Mouse (Mus musculus) lung, postnatal 14 days (tissue): ENCODE data around the gene Plekhb1.

Experiments
- DNase-seq: peaks from one replicate; pipeline ENCODE4 v3.0.0; 2021

The Plekhb1 gene

DNA sequence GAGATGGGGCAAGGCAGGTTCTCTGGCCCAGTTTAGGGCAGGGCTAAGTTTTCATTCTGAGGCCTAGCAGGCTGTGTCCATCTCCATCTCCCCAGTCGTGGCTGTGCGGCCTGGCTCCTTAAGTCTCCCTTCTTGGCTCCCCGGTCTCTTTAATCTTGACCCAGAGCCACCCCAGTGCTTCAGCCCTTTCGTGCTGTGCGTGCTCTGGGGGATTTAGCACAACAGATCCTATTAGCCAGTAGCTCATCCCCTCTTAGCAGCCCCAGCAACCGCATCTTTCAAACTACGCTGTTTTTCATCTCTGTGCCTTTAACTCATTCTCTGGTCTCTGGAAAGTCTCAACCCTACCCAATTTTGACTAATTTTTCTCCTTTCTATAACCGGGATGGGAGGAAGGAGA lies at the start of gene Plekhb1:
Gene Plekhb1, minus strand, starts transcription at position 184 of the 400 bp plus-strand sequence.
- DNase-seq, result no peak

DNA sequence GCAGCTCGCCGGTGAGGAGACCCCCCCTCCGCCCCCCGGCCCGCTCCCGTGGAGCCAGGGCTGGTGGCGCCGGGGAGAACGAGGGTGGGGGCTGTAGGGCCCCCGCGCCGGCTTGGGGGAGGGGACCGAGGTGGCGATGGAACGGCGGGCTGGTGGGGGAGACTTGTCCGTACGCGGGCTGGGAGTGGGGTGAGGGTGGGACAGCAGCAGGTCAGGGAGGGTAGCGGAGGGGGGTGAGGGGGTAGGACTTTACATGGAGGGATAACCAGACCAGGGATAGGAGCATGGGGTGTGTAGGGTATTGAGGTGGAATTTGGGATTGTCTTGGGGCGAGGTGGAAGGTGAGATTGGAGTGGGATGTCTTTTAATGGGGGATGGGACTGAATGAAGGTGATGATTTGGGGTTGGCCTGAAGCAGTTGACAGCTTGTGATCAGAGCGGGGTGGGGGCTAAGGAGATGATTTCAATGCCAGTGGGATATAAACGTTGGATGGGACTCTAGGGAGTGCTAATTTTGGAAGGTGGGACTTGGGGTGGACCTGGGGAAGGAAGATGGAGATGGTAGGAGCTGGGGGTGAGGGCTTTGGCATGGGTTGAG lies 44.8 kb upstream of the Plekhb1 start:
- no peak for DNase-seq

GRCm38 (mm10) chr7:100706143-100706841 lies 44.1 kb upstream of the Plekhb1 start, which contains the start of gene Fam168a:
Gene Fam168a (plus strand): TSS chr7:100706635.
- DNase-seq, result peak; percentile 95

- DNase-seq, result no peak
These were observed 37.9 kb upstream of the Plekhb1 start for GRCm38 (mm10) chr7:100699771-100700770.

DNA sequence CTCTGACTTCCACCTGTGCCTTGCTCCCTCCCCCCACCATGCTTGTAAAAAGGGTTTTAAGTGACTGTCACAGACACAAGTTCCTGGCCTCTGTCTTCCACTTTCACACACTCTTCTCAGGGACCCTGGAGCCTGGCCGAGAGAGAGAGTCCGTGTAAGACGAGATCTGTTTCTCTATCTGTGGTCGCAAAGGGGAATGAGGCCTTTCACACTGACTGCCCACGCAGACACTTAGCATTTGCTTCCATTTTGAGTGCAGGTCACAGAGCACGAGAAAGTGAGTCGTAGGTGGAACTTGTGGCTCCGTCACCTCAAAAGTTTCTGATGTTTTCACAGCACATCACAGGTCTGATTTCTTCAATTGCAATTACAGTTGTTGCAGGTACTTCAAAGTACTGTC lies 31.0 kb upstream of the Plekhb1 start:
- DNase-seq, result no peak

GRCm38 (mm10) chr7:100688471-100688870 lies 26.3 kb upstream of the Plekhb1 start:
- DNase-seq, result no peak

DNA sequence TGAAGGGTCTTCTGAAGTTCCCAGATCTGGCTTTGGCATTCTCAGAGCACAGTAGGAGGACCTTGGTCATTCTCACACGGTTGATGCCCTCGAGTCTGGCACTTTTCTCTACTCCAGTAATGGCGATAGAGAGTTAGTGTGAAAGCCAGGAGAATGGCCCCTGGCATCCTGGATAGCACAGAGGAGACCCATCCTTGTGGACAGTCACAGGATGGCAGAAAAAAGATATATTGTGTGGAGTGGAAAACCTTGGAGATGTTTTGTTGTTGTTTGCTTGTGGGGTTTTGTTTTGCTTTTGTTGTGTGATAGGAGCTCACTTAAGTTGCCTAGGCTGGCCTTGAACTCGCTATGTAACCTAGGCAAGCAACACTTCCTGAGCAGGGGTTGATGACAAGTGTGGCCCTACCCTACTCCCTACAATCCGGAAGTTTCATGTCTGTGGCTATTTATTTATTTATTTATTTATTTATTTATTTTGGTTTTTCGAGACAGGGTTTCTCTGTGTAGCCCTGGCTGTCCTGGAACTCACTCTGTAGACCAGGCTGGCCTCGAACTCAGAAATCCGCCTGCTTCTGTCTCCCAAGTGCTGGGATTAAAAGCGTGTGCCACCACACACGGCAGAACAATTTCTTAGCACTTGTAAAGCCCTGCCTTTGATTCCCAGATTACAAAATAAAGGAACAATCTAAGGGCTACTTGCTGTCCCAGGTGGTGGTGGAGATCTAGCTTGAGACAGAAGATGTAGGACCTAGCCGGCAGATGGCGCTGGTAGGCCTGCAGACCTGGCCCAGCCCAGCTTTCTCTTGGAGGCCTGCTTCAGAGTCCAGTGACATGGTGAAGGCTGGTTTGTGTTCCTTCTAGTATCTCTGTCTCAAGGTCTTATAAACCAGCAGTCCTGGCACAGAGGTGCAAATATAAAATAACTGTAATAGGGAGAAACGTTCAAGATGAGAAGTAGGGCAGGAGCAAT lies 23.1 kb upstream of the Plekhb1 start:
- peak; percentile 86 for DNase-seq

DNA sequence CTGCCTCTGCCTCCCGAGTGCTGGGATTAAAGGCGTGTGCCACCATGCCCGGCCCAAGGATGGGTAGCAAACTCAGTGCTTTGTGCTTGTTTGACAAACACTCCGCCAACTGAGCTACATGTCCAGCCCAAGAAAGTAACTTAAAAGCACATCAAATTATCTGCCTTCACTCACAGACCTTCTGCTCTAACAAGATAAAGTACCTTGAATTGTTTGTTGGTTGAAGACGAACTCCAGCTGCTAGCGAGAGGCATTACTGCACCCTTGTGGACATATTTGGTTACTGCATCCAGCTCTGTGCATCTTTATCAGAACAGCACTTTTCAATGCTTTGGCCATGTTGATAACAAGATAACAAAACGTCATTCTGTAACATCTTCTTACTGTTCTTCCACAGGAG lies 22.3 kb upstream of the Plekhb1 start:
- peak; percentile 78 for DNase-seq

DNA sequence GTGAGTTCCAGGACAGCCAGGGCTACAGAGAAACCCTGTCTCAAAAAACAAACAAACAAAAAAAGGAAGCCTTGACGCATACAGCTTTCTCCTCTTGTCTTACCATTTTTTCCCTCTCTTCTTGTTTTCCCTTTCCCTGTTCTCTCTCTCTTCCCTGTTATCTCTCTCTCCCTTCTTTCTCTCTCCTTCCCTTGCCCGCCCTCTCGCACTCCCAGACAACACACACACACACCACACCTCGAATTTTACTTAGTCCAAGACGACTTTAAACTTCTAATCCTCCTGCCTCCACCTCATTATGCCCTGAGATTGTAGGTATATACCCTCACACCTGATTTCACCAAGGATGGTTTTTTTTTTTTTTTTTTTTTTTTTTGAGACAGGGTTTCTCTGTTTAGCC lies 21.9 kb upstream of the Plekhb1 start:
- no peak for DNase-seq

- no peak for DNase-seq
These were observed 21.0 kb upstream of the Plekhb1 start for GRCm38 (mm10) chr7:100683241-100683640.

DNA sequence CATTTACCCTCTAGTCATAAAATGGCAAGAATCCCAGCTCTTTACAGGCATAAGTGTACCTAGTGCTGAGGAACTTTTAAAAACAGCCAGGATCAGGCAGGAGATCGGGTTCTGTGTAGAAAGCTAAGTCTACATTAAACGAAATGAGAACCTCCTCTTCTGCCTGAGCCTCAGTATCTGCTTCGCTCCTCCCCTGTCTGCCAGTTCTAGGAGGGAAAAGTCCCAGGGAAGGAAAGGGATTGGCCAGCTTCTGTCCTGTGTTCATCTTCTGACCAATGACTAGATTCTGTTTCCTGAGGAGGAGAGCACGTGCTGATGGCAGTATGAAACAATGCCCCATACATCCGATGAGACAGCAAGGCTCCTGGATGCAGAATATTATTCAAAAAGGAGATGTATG lies 18.9 kb upstream of the Plekhb1 start:
- DNase-seq, result no peak

DNA sequence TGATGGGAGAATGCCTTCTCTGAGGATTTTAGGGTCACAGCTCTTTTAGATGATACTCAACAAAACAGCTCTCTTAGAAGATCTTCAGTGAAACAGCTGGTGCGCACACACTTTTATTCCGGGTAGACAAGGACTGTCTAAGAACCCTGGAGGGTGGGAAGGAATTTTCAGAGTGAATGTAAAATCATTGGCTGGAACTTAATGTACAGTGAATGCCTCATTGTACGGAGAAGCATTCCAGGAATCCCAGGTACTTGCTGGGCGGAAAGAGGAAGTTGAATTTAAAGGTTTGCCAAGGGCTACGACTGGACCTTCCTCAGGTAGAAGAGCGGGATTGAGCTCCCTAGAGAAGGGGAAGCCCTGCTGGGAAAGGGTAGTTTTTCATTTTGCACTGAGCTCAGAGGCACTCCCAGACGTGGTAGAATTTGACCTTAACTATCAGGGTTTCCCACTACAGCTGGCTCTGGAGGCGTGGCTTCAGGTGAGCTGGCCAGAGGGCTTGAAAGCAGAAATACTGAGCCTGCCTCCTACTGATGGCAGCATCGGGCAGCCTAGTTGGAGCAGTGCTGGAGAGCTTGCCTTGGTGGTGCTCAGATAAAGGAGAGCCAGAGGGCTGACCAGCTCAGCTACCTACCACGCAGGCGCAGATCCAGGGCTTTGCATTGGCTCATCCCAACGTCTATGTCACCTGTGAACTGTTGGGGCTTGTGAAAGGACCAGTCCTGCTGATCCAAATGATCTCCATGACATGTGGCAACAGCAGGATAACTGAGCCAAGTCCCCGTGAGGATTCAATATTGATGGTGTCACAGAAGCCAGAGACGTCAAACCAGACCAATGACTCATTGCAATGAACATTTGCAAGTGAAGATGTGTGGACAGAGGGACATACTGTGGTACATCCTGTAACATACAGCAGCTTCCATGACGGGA lies 17.0 kb upstream of the Plekhb1 start:
- DNase-seq, result peak; percentile 14

DNA sequence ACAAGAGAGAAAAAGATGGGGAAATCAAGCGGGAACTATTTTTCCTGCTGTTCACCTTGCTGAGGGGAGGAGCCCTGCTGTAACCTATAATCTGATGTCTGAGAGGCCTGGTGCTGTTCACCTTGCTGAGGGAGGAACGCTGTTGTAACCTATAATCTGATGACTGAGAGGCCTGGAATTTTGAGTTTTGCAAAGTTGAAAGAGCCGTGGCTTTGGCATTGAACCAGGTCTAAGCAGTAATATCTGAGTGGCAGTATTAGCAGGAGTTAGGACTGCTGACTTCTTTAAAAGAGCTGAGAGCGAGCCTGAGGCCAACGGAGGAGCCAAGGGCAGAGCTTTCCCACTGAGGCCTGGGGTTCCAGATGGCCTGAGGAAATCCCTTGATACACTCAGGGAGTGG lies 15.8 kb upstream of the Plekhb1 start:
- no peak for DNase-seq

DNA sequence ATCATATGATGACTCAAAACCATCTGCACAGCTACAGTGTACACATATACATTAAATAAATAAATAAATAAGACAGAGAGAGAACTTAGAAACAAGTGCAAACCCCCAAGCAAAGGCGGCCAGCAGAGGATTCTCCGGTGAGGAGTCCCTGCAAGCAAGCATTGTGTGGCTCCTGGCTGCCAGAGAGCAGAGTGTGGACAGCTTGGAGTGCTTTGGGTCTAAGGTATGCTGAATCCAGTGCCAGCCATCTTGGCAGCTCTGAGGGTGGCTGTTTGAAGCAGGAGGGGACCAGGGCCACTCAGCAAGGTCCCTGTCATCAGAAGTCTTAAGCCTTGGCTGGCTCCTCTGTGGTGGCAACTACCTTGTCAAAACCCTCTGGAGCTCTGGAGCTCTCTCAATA lies 12.7 kb upstream of the Plekhb1 start:
- no peak for DNase-seq

- DNase-seq, result no peak
These were observed 11.2 kb upstream of the Plekhb1 start for GRCm38 (mm10) chr7:100673452-100673851.

DNA sequence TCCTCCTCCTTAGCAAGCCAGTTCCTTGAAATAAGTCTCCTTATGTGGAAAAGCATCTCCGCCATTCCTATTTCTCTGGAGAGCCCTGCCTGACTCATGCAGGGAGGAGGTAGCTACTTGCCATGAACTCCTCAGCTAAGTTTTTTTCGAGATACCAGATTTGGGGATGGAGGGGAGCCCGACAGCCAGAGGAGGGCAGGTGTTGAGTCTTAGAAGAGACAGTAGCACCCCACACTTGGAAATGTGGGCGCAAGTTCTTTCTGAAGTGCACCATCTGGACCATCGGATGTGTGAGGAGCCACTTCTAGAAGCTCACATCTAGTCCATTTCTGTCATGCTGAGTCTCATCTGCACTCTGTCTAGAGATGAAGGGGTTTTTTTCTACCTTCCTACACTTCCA lies 8.4 kb upstream of the Plekhb1 start:
- no peak for DNase-seq

DNA sequence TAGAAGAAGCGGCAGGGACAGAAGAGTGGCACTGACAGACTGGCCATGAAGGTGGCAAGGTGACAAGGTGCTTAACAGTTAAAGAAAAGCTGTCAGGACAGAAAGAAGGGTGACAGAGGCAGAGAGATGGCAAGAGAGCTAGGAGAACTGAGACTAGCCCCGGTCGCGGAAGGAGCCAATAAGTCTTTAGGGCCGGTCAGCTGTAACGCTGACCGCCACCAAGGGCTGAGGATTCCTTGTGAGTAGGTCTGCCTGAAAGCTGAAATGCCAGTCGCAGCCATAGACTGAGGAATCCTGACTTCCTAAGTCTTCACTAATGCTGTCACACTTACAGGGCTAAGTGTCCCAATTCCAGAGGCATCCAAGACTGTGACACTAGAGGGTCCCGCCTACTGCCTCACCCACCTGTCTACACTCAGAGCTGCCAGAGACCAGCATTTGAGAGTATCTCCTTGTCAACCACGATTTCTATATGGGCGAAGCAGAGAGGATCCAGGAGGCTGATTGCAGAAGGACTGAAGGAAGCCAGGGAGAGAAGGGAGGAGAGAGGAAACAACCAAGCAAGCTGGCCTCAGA lies 1.6 kb upstream of the Plekhb1 start:
- no peak for DNase-seq

GRCm38 (mm10) chr7:100663190-100663589 lies 976 bp upstream of the Plekhb1 start:
- peak; percentile 95 for DNase-seq

GRCm38 (mm10) chr7:100661264-100661663 lies 950 bp downstream of the Plekhb1 start:
- DNase-seq, result no peak

DNA sequence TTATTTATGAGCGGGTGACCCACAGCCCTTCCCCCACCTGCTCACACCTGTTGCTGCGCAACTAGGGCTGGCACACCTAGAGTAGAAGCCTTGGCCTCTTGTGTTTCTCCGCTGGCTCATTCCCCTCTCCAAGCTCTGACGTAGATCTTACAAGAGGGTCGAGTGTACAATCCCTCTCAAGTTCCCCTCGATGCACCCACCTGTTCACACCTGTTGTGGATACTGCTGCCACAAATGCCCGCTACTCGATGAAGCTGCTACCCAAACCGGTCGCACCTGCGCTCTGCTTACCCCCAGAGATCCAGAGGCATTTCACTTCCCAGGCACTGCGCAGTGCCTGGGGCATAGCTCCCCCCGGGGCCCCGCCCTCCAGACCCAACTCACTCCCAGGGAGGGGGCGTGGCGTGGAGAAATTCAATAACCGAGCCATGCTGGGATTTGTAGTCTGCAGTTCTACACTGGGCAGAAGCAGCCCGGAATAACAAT lies 4.1 kb downstream of the Plekhb1 start:
- DNase-seq, result peak; percentile 73

DNA sequence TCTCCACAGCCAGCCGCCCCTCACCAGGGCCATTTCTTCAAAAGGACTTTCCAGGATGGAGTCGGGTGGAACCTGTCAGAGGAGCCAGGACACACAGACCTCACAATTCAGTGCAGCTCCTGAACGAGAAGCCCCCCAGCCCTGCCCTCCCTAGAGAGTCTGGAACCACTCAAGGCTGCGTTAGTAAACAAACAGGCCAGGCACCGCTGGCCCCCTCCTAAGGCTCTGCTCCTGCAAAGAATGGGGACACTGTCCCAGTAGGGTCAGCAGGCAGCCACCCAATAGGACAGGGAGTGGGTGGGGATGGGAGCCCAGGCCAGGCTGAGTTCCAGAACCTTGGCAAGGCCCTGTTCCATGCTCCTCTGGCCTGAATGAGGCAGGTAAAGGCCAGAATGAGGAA lies 5.5 kb downstream of the Plekhb1 start:
- no peak for DNase-seq
